Mouse (Mus musculus) forebrain, embryonic 11.5 days (tissue): Measurements from ENCODE around the gene Dnajb2. TPM values are rescaled to one million over a fixed set of nuclear protein-coding genes. Genes with fewer than 3 reads are reported as not detected.

Experiments
- ATAC-seq: fragments of 200-750 bp; cut with Nextera tagmentation; replicated peaks from 2 replicates; pipeline ENCODE4 v1.8.0; 2017; ENCODE audit warnings: moderate TSS enrichment; ENCODE audit not compliant: low FRiP score
- DNase-seq: peaks from one replicate; pipeline ENCODE4 v3.0.0-alpha.2; 2017; ENCODE audit warnings: low spot score
- H3K27ac ChIP-seq: fragments of 300-500 bp; sonication (generic); 2 replicates; pipeline ENCODE4 v1.5.1; 2014; ENCODE audit warnings: low read depth, low read length
- H3K27me3 ChIP-seq: fragments of 300-500 bp; sonication (generic); 2 replicates; pipeline ENCODE4 v1.6.1; 2014; ENCODE audit warnings: mild to moderate bottlenecking, low read length, mixed read lengths; ENCODE audit not compliant: control insufficient read depth, insufficient read depth
- H3K36me3 ChIP-seq: fragments of 300-500 bp; sonication (generic); 2 replicates; pipeline ENCODE4 v1.6.1; 2014; ENCODE audit warnings: mild to moderate bottlenecking, low read length, moderate library complexity, mixed read lengths; ENCODE audit not compliant: control insufficient read depth, insufficient read depth
- H3K4me1 ChIP-seq: fragments of 300-500 bp; sonication (generic); replicated peaks from 2 replicates; pipeline ENCODE4 v1.6.1; 2014; ENCODE audit warnings: low read length, mixed read lengths; ENCODE audit not compliant: control insufficient read depth, insufficient read depth
- H3K4me2 ChIP-seq: fragments of 300-500 bp; sonication (generic); 2 replicates; pipeline ENCODE4 v1.6.1; 2014; ENCODE audit warnings: low read depth, mild to moderate bottlenecking, low read length, moderate library complexity, mixed read lengths; ENCODE audit not compliant: severe bottlenecking
- H3K4me3 ChIP-seq: fragments of 300-500 bp; sonication (generic); 2 replicates; pipeline ENCODE4 v1.5.1; 2014; ENCODE audit warnings: low read depth, low read length
- H3K9ac ChIP-seq: fragments of 300-500 bp; sonication (generic); 2 replicates; pipeline ENCODE4 v1.6.1; 2014; ENCODE audit warnings: low read length
- H3K9me3 ChIP-seq: fragments of 300-500 bp; sonication (generic); 2 replicates; pipeline ENCODE4 v1.6.1; 2016; ENCODE audit warnings: low read length, mixed read lengths; ENCODE audit not compliant: control insufficient read depth
- WGBS: fragments of 180-500 bp; shearing (Covaris S2); extraction: QIAGEN DNeasy Blood & Tissue Kit; methylation state at CpG from one replicate; pipeline ENCODE4 v1.1.7; 2014; 5-methylcytosine and 5-hydroxymethylcytosine counted together
- microRNA-seq: library from miRNA; unstranded; fragments of <30 nt; microRNA quantifications from one replicate; pipeline ENCODE4, GENCODE M21; 2016; ENCODE audit not compliant: insufficient number of aligned reads
- polyA plus RNA-seq: library from polyadenylated mRNA; unstranded; fragments of >200 nt; fragmentation: Nextera tagmentation; extraction: Ambion mirVana; gene quantifications from 2 replicates; pipeline ENCODE4 v1.2.1, GENCODE M21; 2014

The Dnajb2 gene
- polyA plus RNA-seq, 1 experiment from 2014 or later, result 22.6 TPM

- 86% methylated on average over 8 of the region's 8 CpGs for WGBS
- H3K4me3 ChIP-seq, result no peak overlapping the region
- no peak overlapping the region for H3K9ac ChIP-seq
- ATAC-seq, result no peak
- H3K9me3 ChIP-seq, result no peaks in the 10 kb centered on the region
- no peak overlapping the region for H3K27ac ChIP-seq
- no peaks in the 10 kb centered on the region for H3K36me3 ChIP-seq
- H3K4me2 ChIP-seq, result no peak overlapping the region
- no peak for DNase-seq
- no peaks in the 10 kb centered on the region for H3K27me3 ChIP-seq
- no peaks in the 10 kb centered on the region; the same call in 1 of the 2 replicates for H3K4me1 ChIP-seq
Measured at GRCm38 (mm10) chr1:75291321-75291720, 55.1 kb downstream of the Dnajb2 start.

- 64% methylated on average over 12 of the region's 12 CpGs for WGBS
- no peak for DNase-seq
- H3K9ac ChIP-seq, result no peak overlapping the region
Measured at GRCm38 (mm10) chr1:75292476-75293330, 56.5 kb downstream of the Dnajb2 start.

DNA sequence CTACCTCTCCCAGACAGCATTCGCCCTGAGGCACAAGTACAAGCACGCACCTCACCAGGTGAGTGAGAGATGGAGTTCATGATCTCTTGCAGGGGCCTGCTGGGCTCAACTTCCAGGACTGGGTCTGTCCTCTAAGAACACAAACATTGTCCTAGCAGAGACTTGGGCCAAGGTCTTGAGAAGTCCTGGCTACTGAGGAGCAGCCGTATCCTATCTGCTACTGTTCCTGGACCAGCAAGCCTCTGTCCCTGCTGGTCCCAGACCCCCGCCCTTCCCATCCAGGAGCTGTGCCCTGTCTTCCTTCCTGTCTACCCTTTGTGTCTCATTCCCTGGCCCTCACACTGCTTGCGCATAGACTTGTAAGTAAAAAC lies 57.1 kb downstream of the Dnajb2 start:
- Histone ChIP-seq H3K4me2 (no peak overlapping the region), H3K9me3 (no peaks in the 10 kb centered on the region), H3K4me1 (no peaks in the 10 kb centered on the region; the same call in 1 of the 2 replicates), H3K4me3 (no peak overlapping the region), H3K27ac (no peak overlapping the region), H3K27me3 (no peaks in the 10 kb centered on the region), H3K9ac (no peak overlapping the region), H3K36me3 (no peaks in the 10 kb centered on the region)
- ATAC-seq (no peak), DNase-seq (no peak)
- WGBS, result 82% methylated on average over 5 of the region's 5 CpGs

More at GRCm38 (mm10) chr1:75292476-75293330, 56.5 kb downstream of the Dnajb2 start:
- no peaks in the 10 kb centered on the region for H3K27me3 ChIP-seq
- H3K27ac ChIP-seq, result no peak overlapping the region
- no peaks in the 10 kb centered on the region for H3K36me3 ChIP-seq
- H3K4me2 ChIP-seq, result no peak overlapping the region
- no peak for ATAC-seq
- H3K4me3 ChIP-seq, result no peak overlapping the region
- no peaks in the 10 kb centered on the region for H3K9me3 ChIP-seq
- no peaks in the 10 kb centered on the region; the same call in 1 of the 2 replicates for H3K4me1 ChIP-seq

GRCm38 (mm10) chr1:75294294-75294693 lies 58.1 kb downstream of the Dnajb2 start:
- 72% methylated on average over 5 of the region's 5 CpGs for WGBS
- H3K4me1 ChIP-seq, result no peaks in the 10 kb centered on the region; the same call in 1 of the 2 replicates
- no peaks in the 10 kb centered on the region for H3K27me3 ChIP-seq
- H3K36me3 ChIP-seq, result no peaks in the 10 kb centered on the region
- DNase-seq, result no peak
- H3K9me3 ChIP-seq, result no peaks in the 10 kb centered on the region
- ATAC-seq, result no peak
- H3K27ac ChIP-seq, result no peak overlapping the region
- H3K4me2 ChIP-seq, result no peak overlapping the region
- no peak overlapping the region for H3K4me3 ChIP-seq
- no peak overlapping the region for H3K9ac ChIP-seq

Small RNAs within 50 kb of the gene (microRNA-seq; reads per million reads assigned to microRNA genes)
- not detected for gene Gm27943

Other genes with a start within 250 kb of the Dnajb2 start
- gene Nhej1, start 111.2 kb upstream of the Dnajb2 start, polyA plus RNA-seq, result 9.1 and 12.7 TPM in 2 replicates
- 0.15 TPM in 1 of 2 replicates, not detected in the other for gene Slc23a3, start 102.5 kb upstream of the Dnajb2 start, polyA plus RNA-seq
- 48.4 and 49.1 TPM in 2 replicates for gene Cnppd1, start 93.7 kb upstream of the Dnajb2 start, polyA plus RNA-seq
- 58.9 and 65.6 TPM in 2 replicates for gene Retreg2, start 93.6 kb upstream of the Dnajb2 start, polyA plus RNA-seq
- 27.9 and 31.7 TPM in 2 replicates for gene Zfand2b, start 67.8 kb upstream of the Dnajb2 start, polyA plus RNA-seq
- gene Abcb6, start 56.0 kb upstream of the Dnajb2 start, polyA plus RNA-seq, result 27.4 and 30.2 TPM in 2 replicates
- 18.9 and 19.0 TPM in 2 replicates for gene Ankzf1, start 44.3 kb upstream of the Dnajb2 start, polyA plus RNA-seq
- 19.6 and 23.5 TPM in 2 replicates for gene Atg9a, start 44.2 kb upstream of the Dnajb2 start, polyA plus RNA-seq
- gene Glb1l, start 25.6 kb upstream of the Dnajb2 start, polyA plus RNA-seq, result 18.5 and 20.9 TPM in 2 replicates
- gene Stk16, start 25.6 kb upstream of the Dnajb2 start, polyA plus RNA-seq, result 111 and 127 TPM in 2 replicates
- gene Tuba4a, start 16.5 kb upstream of the Dnajb2 start, polyA plus RNA-seq, result 11.4 and 12.9 TPM in 2 replicates
- gene A630095N17Rik, start 4.3 kb upstream of the Dnajb2 start, polyA plus RNA-seq, result not detected in 2 replicates
- 3.7 and 4.3 TPM in 2 replicates for gene Ptprn, start 28.1 kb downstream of the Dnajb2 start, polyA plus RNA-seq
- gene Resp18, start 42.0 kb downstream of the Dnajb2 start, polyA plus RNA-seq, result 14.9 and 15.8 TPM in 2 replicates
- 125 and 129 TPM in 2 replicates for gene Dnpep, start 81.6 kb downstream of the Dnajb2 start, polyA plus RNA-seq
- gene Des, start 123.9 kb downstream of the Dnajb2 start, polyA plus RNA-seq, result 0.86 and 1.5 TPM in 2 replicates
- 14.1 and 16.0 TPM in 2 replicates for gene Speg, start 138.9 kb downstream of the Dnajb2 start, polyA plus RNA-seq
- gene Gmppa, start 199.5 kb downstream of the Dnajb2 start, polyA plus RNA-seq, result 46.3 and 47.2 TPM in 2 replicates
- 0.61 TPM in 2 replicates for gene Asic4, start 214.0 kb downstream of the Dnajb2 start, polyA plus RNA-seq
- 21.3 and 23.3 TPM in 2 replicates for gene Chpf, start 242.9 kb downstream of the Dnajb2 start, polyA plus RNA-seq
- gene Tmem198, start 243.1 kb downstream of the Dnajb2 start, polyA plus RNA-seq, result 8.9 and 9.4 TPM in 2 replicates